Mouse (Mus musculus): ENCODE results near the gene Cib1.

The Cib1 gene

DNA sequence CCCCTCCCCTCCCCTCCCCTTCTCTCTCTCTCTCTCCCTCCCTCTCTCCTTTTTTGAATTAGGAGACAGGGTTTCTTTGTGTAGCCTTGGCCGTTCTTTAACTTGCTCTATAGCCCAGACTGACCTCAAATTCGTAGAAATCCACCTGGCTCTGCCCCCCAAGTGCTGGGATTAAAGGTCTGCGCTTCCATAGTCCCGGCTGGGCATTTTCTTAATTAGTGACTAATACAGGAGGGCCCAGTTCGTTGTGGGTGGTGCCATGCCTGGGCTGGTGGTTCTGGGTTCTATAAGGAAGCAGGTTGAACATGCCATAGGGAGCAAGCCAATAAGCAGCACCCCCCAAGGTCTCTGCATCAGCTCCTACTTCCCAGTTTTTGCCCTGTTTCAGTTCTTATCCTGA is 48.6 kb downstream of the Cib1 start:
- DNase-seq (ENCODE audit: low spot score) = no peak

DNA sequence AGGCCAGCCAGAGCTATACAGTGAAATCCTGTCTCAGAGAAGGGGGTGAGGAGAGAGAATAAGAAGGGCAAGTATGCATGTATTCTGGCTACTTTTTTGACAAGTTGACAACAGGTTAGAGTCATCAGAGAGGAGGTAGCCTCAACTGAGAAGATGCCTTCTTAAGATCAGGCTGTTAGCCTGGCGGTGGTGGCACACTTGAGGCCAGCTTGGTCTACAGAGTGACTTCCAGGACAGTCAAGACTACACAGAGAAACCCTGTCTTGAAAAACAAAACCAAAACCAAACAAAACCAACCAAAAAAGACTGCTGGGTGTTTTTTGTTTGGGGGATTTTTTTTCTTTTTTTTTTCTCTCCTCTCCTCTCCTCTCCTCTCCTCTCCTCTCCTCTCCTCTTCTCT is 49.1 kb downstream of the Cib1 start:
- DNase-seq (ENCODE audit: low spot score) = no peak

DNA sequence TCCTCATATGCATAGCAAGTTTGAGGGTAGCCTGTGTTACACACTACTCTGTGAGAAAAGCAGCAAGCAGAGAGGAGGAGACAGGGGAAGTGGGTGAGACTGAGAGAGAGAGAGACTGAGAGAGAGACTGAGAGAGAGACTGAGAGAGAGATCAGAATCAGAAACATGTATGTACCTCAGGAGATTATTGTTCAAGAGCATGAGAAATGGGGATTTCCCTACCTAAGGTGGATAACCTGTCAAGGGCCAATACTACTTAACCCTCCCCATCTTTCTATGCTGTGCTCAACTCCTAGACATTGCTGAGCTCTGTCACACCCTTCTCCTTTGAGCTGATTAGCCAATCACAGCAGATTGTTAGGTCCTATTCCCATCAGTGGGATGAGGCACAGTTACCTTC is 50.5 kb downstream of the Cib1 start:
- DNase-seq (ENCODE audit: low spot score) = no peak

DNA sequence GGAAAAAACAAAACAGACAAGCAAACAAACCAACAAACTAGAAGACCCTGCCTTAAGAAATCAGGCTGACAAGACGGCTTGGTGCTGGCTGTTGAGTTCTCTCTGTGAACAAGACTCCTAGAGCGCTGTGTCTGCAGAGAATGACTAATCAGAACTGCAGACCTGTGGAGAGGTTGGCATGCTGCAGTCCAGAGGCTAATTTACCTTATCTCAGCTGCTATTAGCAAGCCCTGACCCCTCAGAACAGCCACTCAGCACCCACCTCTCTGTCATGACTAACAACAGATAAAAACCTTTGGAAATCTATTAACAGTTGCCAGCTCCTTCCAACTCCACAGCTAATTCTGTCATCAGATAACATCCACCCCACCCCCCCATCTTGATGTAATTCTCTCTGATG is 51.5 kb downstream of the Cib1 start:
- no peak for DNase-seq (ENCODE audit: low spot score)

DNA sequence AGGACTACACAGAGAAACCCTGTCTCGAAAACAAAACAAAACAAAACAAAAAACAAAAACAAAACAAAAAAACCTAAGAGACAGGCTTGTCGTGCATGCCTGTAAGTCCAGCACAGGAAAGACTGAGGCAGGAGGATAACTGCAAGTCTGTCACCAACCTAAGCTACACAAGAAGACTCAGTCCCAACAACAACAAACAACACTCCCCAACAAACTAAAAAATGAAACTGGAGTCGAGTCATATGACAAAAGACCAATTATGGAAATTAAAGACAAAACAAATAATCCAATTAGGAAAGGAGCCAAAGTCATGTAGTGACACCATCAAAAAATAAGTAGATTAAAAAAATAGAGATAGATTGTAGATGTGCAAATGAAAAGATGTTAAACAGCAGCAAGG is 52.4 kb downstream of the Cib1 start:
- DNase-seq (ENCODE audit: low spot score) = no peak

DNA sequence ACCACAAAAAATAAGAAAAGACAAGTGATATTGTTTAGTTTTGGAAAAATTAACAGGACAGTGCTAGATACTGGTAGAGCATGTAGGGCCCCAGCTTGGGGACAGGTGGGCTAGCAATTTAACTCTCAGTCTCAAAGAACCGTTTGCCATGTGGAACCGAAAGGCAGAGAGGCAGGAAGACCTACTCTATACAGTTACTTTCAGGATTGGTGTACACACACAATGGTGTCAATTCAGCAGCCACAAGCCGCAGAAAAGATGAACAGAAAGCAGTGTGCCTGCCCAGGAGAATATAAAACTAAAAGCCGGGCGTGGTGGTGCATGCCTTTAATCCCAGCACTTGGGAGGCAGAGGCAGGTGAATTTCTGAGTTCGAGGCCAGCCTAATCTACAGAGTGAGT is 52.8 kb downstream of the Cib1 start:
- DNase-seq (ENCODE audit: low spot score) = no peak

DNA sequence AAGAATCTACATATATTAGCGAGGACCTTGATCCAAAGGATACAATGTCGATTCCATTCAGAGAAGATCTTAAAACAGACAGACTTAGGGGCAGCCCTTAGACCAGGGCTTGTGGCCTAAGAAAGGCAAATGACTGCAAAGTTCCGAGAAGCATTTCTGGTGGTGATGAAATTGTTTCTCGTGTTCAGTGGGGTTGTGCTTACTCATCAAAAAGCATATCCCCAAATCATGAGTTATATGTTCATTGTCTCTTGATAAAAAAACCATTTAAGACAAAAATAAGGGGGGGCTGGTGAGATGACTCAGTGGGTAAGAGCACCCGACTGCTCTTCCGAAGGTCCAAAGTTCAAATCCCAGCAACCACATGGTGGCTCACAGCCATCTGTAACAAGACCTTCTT is 53.3 kb downstream of the Cib1 start:
- DNase-seq (ENCODE audit: low spot score) = no peak

DNA sequence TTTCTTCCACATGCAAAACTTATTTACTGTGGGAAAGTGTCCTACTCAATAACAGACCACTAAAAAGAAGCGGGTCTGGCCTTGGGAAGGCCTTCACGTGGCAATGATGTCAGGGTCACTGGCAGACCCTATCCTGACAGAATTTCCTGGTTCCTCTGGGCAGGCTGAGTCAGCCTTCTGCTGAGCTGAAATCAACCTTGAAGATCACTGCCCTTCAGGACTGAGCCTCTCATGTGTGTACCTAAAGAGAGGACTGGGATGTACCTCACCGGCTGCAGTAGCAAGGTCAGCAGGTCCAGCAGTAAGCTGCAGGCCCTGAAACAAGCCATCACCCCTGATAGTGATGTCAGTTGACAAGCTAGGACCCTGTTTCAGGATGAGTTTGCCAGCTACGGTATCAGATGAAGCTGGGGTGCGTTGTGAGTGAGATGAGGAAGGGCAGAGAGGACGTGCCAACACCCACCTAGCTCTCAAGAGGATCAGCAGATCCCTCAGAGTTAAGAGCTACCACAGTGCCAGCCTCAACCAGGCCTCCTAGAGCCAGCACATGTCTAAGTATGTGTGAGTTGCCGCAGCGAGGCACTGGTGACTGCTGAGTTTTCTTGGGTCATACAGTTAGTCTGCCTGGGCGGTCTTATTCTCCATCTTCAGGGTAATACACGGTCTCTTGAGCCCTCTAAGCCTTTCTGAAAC is 54.4 kb downstream of the Cib1 start:
- no peak for DNase-seq (ENCODE audit: low spot score)

DNA sequence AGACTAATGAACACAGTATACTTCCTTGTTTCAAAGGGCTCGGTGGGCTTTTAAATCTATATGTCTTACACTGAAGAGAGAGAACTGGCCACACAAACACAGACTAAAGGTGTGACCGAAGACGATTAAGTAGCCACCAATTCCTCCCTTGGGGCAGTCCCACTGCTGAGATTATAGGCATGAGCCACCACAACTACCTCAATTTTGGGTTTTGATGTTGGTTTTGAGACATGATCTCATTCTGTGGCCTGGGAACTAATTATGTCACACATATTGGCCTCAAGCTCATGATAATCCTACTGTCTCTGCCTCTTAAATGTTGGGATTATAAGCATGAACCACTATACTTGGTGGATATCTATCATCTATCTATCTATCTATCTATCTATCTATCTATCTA is 55.2 kb downstream of the Cib1 start:
- no peak for DNase-seq (ENCODE audit: low spot score)
